Mouse (Mus musculus) ovary, adult 10 weeks (tissue): ENCODE results near the gene Ctsf. TPM values are rescaled to one million over a fixed set of nuclear protein-coding genes. Genes with fewer than 3 reads are reported as not detected.

ENCODE experiments used
- polyA plus RNA-seq: library from polyadenylated mRNA; stranded (reverse); fragments of 350-450 nt; fragmentation: Illumina TruSeq; extraction: RNeasy Lipid Tissue Mini Kit (QIAGEN cat#74804); gene quantifications from one replicate; pipeline ENCODE4 v1.2.3, GENCODE M21; 2014

Gene Ctsf
- polyA plus RNA-seq: 35.5 TPM

DNA sequence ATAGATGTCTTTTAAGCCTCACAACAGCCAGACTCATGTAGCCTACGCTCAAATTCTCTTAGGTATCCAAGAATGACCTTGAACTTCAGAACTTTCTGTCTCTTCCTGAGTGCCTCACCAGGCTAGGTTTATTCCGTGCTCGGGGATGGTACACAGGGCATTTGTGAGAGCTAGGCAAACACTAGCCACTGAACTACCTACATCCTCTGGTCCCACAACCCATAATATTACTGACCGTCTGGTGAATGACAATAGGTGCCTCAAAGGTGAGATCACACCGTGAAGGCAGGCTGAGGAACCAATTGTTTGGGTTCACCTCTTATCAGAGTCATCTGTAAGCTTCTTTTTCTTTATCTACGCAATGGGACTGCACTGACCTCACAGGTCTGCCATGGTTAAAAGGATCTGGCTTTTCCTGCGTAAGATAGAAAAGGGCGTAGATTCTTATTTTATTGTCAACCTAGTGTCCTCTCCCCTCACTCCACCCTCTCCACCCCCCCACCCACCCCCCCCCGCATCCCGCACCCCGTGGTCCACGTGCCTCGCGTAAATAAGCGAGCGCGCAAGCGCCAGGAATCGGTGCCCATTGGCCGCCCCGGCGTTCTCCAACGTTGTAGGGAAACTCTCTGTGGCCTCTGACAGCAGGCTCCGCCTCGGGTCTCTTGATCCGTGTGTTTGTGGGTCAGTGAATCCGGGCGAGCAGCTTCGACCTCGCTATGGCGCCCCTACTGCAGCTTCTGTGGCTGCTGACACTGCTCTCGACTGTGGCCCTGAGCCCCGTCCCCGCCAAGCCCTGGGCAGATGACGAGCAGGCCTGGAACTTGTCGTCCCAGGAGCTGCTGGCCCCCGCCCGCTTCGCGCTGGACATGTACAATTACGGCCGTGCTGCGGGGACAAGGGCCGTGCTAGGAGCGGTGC, at the start of gene Ctsf:
TSS of gene Ctsf (plus strand) at position 579 of the 918 bp plus-strand sequence.

DNA sequence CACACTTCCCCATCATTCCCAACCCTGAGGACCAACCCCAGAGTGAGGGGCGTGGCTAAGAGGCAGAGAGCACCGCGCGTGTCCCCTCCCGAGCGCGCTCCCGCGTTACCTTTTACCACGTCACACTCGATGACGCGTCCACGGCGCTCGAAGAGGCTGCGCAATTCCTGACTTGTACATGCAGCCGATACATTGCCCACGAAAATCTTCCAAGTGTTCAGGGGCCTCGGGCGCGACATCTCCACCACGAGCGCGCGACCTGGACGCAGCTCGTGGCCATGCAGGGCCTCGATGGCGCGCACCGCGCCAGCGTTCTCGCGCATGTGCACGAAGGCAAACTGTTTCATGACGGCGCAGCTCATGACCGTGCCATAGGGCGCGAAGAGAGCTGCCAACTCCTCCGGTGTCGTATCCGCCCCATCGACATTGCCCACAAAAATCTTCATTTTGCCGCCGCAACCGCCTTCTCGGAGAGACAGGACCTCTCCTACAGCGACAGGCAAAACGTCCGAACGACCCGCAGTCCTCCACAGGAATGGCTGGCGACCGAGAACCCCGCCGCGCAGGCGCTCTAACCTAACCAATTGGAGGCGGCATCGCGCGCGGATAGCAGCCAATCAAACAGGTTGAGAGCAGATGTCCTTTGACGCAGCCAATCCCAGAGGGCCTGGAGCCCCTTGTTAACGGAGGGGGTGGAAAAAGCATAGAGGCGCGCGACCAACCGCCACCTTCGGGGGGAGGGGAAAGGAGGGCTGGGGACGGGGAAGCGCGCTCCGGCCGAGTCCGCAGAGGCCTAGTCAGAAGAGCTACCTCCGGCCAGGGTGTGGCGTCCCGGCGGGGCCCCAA, 43.6 kb upstream of the Ctsf start, which contains the start of the genes Gm21992 and Rbm14:
TSS of gene Gm21992 (minus strand) at position 550 of the 846 bp plus-strand sequence.
TSS of gene Rbm14 (minus strand) at position 572 of the 846 bp plus-strand sequence.

DNA sequence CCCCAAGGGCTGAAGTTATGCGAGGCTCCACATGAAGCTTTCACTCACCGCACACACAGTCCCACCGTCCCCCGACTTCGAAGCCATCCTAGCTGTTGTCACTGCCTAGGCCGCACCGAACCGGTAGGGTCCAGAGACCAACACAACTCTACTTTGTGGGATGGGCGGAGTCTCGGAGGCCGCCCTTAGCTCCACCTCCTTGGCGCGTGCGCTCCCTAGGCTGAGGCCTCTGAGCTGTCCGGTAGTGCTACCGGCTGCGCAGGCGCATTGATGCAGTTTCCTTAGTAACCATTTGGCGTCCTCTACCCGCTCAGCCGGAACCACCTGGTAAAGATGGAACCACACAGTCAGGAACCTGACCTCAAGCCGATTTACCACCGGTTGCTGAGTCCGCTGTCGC, 15.8 kb upstream of the Ctsf start, which contains the start of the genes Ccs and Ccdc87:
TSS of gene Ccs (minus strand) at position 184 of the 400 bp plus-strand sequence.
TSS of gene Ccdc87 (plus strand) at position 218 of the 400 bp plus-strand sequence.

DNA sequence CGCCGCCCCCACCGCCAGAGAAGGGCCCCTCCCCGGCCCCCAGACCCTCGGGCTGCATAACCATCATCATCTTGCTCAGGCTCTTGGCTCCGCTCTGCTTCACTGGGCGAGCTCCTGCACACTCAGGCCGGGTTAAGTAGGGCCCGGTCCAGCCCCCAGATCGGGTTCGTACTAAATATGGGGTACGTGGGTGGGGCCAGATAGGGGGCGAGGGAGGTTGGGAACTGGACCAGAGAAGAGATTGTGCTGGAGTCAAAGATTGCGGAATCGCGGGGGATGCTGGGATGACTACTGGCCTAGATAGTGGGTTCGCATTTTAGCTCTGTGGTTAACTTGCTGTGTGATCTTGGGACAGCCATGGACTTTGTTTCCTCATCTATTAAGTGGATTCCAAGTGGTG, 22.9 kb downstream of the Ctsf start, which contains the start of gene Actn3:
TSS of gene Actn3 (minus strand) at position 125 of the 400 bp plus-strand sequence.

DNA sequence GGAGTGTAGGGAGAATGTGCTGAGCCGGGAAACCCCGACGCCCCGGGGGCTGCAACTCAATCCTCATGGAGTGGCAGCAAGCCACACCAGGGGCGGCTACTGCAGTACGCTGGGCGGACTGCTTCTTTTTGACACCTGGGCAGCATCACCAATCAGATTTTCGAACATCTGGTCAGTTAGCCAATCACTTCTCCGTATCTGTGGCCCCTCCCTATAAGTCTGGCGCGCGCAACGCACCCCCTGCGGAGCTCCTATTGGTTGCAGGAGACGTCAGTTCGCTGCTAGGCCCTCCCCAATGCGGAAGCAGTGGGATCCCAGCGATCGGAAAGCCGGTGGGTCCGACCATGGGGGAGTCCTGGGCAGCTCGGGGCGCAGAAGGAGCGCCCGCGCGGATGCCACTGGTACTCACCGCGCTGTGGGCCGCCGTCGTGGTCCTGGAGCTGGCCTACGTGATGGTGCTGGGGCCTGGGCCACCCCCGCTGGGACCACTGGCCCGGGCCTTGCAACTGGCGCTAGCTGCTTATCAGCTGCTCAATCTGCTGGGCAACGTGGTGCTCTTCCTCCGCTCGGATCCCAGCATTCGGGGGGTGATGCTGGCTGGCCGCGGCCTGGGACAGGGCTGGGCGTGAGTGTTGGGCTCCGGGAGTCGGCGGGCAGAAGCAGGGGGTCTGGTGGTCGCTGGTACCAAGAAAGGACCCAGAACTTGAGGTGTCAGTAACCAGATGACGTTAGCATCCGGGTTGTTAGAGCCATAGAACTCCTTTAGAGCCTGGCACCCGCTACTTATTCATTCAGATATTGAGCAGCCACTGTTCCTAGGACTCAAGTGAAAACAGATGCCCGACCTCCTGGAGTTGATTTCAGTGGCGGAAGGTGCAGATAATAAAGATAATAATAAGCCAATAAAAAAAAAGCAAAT, 23.7 kb downstream of the Ctsf start, which contains the start of gene Zdhhc24:
TSS of gene Zdhhc24 (plus strand) at position 264 of the 919 bp plus-strand sequence.

DNA sequence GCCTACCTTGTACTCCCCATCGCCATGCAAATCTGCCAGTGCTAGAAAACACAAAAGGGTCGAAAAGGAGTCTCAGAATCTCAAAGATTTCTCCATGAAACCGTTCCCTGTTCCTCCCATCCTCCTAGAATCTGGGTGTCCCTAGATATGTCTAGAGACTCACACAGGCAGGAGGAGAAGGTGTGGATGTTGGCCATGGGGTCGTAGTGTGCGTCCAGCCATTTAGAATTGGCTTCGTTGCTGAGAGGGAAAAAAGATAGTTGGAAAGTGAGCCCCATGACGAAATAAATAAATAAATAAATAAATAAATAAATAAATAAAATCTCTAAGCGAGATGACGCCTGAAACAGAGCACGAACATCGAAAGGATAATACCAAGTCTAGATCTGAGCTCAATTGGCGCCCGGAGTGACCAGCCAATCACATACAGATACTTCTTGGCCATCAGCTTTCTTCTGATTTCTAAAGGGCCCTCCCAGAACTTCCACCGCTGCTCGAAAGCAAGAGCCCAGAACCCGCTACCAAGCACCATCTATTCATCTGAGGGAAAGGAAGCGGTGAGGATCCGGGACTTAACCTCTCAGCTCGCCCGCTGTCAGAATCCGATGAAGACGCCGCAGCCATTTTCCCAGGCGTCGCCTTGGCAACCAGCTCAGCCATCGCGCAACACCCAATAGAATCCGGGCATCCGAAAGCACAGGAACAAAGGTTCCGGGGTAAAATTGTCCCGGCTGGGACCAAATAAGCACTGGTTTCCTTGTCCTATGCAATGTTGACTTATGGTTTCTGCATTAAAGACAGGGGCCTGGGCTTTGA, 51.3 kb downstream of the Ctsf start, which contains the start of gene Bbs1:
TSS of gene Bbs1 (minus strand) at position 650 of the 816 bp plus-strand sequence.

Other genes starting within 250 kb of the Ctsf start
- not detected for gene Lrfn4, start 239.5 kb upstream of the Ctsf start, polyA plus RNA-seq
- gene Rce1, start 229.5 kb upstream of the Ctsf start, polyA plus RNA-seq: 2.7 TPM
- gene Gm960, start 156.5 kb upstream of the Ctsf start, polyA plus RNA-seq: not detected
- gene Sptbn2, start 144.0 kb upstream of the Ctsf start, polyA plus RNA-seq: not detected
- gene Rbm4b, start 98.6 kb upstream of the Ctsf start, polyA plus RNA-seq: 19.5 TPM
- gene Rbm4, start 61.2 kb upstream of the Ctsf start, polyA plus RNA-seq: 14.7 TPM
- gene Gm21992, start 43.5 kb upstream of the Ctsf start, polyA plus RNA-seq: 1.7 TPM
- 8.6 TPM for gene Rbm14, start 43.5 kb upstream of the Ctsf start, polyA plus RNA-seq
- gene Ccs, start 15.8 kb upstream of the Ctsf start, polyA plus RNA-seq: not detected
- 0.46 TPM for gene Ccdc87, start 15.8 kb upstream of the Ctsf start, polyA plus RNA-seq
- 0.20 TPM for gene Actn3, start 22.8 kb downstream of the Ctsf start, polyA plus RNA-seq
- gene Zdhhc24, start 23.5 kb downstream of the Ctsf start, polyA plus RNA-seq: 19.7 TPM
- 5.8 TPM for gene Bbs1, start 51.5 kb downstream of the Ctsf start, polyA plus RNA-seq
- gene Dpp3, start 73.2 kb downstream of the Ctsf start, polyA plus RNA-seq: 1.7 TPM
- 1.8 TPM for gene Peli3, start 88.0 kb downstream of the Ctsf start, polyA plus RNA-seq
- gene Mrpl11, start 107.0 kb downstream of the Ctsf start, polyA plus RNA-seq: 15.6 TPM
- gene Npas4, start 135.2 kb downstream of the Ctsf start, polyA plus RNA-seq: not detected
- not detected for gene Slc29a2, start 168.7 kb downstream of the Ctsf start, polyA plus RNA-seq
- 31.6 TPM for gene B4gat1, start 183.7 kb downstream of the Ctsf start, polyA plus RNA-seq
- 0.34 TPM for gene AC124502.3, start 183.8 kb downstream of the Ctsf start, polyA plus RNA-seq
- not detected for gene Brms1, start 186.2 kb downstream of the Ctsf start, polyA plus RNA-seq
- 0.17 TPM for gene Rin1, start 195.4 kb downstream of the Ctsf start, polyA plus RNA-seq
- 0.17 TPM for gene Cd248, start 212.9 kb downstream of the Ctsf start, polyA plus RNA-seq
- 0.37 TPM for gene Tmem151a, start 230.4 kb downstream of the Ctsf start, polyA plus RNA-seq
- gene Yif1a, start 233.4 kb downstream of the Ctsf start, polyA plus RNA-seq: 18.2 TPM
- gene Cnih2, start 243.4 kb downstream of the Ctsf start, polyA plus RNA-seq: not detected